Mouse (Mus musculus) thymus, postnatal 14 days (tissue): ENCODE measurements around the gene Ovol2.

ENCODE experiments used
- DNase-seq: peaks from one replicate; pipeline ENCODE4 v3.0.0; 2021

The Ovol2 gene

DNA sequence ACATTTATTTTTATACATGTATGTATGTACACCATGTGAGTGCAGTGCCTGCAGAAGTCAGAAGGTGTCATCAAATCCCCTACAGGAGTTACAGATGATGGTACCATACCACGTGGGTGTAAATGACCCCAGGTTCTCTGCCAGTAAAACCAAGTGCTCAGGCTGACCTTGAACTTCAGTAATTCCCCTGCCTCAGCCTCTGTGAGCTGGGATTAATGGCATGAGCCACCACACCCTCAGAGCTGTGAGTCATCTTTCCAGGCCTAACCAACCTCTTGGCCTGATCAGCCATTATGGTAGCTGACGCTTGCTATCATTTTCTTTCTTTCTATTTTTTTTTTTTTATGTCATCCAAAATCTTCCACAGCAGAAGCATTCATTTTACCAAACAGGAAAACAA lies 20.6 kb downstream of the Ovol2 start:
- DNase-seq: no peak

DNA sequence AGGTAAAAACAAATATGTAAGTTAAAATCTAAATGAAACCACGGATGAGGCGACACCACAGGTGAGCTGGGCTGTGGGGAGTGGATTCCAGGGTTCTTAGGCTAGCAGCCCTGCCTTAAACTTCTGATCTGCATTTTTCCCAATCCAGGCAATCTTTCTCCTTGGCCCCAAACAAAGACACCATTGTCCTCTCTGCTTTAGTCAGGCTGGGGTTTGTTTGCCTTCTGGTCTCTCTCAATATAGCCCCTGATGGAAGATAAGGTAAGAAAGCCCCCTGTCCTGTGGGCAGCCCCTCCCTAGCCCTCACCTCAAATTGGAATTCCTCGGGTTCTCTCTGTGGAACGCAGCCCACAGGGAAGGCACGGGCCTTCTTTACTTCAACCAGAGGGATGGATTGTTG lies 21.7 kb downstream of the Ovol2 start:
- DNase-seq: no peak

DNA sequence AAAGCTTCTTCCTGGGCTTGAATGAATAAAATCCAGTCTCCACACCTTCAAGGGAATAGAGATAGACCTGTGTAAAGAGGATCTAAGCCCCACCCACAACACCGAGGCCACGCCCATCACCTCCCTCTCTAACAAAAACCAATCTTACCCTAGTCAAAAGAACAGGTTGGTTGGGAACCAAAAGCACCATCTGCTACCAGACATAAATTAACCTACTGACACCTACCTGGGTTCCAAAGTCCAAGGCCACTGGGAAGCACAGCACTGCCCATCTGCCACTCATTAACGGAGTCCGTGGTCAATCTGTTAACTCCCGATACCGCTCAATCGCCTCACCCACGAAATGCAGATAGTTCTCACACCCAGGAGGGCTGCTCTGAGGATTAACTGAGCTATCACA lies 23.4 kb downstream of the Ovol2 start:
- no peak for DNase-seq

DNA sequence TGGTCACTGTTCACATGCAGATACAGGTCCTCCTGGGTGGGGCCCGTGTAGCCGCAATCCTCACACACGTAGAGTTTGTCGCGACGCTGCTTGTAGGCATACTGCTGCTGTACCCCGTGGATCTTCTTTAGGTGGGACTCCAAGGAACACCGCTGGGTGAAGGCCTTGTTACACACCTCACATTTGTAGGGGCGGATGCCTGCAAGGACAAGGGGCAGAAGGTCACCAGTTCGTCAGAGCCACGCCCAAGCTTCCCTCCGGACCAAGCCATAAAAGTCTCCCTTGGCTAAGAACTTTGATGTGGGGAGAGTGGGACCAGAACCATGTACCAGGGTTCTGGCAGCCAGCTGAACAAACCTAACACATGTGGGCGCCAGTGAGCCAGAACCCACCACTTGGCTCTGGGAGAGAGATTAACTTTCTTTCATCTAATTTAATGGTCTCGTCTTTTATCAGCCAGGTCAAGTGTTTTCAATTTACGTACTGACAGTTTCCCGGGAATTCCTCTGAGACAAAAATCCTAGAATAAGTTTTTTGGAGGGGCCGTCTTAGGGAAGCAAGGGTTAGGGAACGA lies 26.1 kb downstream of the Ovol2 start:
- no peak for DNase-seq

DNA sequence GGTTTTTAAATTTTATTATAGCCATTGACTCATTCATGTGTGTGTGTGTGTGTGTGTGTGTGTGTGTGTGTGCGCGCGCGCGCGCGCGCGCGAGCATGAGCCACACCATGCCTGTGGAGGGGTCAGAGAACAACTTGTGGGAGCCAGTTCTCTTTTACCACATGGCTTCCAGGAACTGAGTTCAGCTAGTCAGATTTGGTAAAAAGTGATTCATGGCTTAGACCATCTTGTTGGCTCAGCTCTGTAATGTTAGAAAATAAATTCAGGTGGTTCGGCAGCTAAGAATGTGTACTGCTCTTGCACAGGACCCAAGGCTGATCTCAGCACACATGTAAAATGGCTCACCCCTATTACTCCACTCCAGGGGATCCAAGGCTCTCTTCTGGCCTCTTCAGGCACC lies 30.8 kb downstream of the Ovol2 start:
- no peak for DNase-seq

DNA sequence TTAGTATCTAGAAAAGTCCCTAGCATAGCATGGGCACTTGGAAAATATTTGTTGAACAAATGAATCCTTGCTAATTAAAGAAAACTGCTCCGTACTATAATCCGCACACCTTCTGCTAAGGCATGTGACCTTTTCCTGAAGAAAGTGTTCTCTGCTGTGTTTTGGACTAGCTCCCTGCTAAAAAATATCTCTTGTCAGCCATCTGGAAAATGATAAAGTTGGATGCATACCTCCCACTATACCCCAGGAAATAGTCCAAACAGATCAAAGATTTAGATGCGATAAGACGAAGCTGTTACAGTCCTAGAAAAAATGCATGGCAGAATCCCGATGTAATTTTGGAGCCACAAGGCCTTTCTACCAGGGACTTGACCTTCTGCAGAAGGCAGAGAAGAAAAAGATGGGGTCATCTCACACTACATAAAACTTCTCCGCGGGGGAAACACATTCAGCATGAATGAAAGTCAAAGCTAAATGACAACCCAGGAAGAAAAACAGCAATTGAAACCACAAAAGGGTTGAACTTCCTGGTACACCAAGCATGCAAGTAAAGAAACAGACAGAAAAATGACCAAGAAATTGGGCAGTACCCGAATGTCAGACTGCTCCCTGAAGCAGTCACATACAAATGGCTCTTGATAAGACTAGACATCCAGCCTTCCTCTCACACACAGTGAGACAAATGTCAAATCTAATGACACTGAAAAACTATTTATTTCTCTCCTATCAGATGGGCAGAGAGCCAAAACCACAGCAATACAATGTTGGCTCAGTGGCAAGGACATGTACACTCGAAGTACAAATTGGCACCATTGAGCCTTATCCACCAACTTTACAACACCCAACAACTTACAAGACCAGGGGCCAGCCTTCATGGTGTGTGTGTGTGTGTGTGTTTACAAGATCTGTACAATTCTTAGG lies 31.9 kb downstream of the Ovol2 start:
- DNase-seq: no peak

DNA sequence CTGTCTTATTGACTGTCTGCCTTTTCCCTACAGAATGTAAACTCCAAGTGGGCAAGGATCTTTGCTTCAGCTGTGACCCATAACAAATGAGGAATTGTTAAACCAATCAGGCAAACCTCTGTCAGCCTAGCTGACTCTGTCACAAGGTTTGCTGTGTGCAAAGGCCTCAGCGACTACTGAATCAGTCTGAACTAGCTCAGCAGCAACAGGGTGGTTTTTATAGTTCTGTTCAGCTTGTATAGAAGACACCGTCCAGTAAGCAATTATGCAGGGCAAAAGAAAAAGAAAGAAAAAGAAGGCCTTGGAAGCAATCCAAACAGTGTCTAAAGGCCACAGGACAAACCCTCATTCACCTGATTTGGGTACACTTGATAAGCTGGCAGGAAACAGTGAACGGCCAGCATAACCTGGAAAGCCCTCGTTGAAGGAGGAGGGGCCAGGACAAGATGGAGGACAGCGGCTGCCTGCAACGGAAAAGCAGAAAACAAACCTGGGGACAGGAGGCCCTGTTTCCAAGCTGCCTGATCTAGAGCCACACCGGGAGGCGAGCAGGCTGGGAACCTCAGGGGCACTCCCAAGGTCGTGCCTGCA lies 36.7 kb downstream of the Ovol2 start:
- no peak for DNase-seq

DNA sequence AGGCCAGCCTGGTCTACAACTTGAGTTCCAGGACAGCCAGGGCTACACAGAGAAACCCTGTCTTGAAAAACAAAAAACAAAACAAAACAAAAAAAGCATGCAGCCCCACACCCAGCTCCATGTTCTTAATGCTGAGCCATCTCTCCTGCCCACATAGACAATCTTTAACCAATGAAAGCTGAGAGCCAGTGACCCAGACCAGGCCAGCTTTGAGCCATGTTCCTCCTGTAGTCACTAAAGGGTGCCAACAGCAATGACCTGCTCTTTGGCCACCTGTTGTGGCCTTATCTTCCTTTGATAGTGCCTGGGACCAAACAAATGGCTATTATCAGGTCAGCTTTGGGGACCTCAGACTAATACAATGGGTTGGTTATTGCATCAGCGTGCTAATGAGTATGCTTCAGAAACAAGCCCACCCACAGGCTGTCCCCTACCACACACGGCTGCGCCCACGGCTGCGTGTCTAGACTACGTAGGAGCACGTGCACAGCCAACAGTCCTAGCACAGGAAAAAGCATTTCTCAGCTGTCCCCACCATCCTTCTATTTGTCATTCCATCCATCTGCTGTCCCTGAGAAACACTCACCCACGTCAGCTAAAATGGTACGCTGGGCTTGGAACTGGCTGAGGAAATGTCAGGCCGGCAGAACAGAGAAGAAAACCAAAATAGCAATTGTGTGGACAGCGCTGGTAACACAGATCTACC lies 40.2 kb downstream of the Ovol2 start:
- DNase-seq: no peak

DNA sequence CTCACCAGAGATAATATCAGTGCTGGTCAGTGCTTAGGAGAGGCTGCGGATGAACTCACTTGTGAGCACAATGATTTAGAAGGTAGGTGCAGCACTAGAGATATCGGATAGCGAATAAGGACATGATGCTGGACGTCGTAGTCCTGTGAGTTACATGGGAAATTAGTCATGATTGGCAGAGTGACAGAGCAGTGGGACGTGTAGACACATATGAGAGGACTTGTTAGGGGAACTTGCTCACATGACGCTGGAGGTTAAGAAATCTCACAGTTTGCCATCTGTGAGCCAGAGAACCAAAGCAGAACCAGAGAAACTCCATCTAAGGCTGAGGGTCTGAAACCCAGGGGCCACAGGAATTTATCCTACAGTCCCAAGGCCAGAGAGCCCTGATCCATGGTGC lies 41.6 kb downstream of the Ovol2 start:
- DNase-seq: no peak

DNA sequence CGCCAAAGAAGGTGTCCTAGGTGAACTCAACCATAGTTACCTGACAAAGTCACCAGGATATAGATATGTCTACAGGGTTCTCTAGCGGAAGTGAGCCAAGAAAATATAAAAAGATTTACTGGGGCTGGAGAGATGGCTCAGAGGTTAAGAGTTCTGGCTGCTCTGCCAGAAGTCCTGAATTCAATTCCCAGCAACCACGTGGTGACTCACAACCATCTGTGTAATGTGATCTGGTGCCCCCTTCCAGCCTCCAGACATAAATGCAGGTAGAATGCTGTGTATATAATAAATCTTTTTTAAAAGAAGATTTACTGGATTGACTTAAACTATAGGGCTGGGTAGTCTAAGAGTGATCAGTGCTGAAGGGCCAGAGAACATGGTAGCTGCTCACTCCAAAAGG lies 50.5 kb downstream of the Ovol2 start:
- DNase-seq: no peak

DNA sequence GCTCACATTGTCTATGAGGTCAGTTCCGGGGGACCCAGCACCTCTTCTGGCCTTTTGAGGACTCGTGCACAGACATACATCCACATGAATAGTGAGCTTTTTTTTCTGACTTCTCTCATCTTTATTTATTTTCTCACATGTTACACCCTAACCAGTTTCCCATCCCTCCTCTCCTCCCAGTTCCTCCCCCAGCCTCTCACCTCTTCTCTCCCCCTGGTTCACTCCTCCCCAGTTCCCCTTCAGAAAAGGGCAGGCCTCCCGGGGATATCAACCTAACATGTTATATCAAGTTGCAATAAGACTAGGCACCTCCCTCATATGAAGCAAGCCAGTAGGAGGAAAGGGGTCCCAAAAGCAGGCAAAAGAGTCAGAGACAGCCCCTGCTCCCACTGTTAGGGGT lies 51.4 kb downstream of the Ovol2 start:
- DNase-seq: no peak

DNA sequence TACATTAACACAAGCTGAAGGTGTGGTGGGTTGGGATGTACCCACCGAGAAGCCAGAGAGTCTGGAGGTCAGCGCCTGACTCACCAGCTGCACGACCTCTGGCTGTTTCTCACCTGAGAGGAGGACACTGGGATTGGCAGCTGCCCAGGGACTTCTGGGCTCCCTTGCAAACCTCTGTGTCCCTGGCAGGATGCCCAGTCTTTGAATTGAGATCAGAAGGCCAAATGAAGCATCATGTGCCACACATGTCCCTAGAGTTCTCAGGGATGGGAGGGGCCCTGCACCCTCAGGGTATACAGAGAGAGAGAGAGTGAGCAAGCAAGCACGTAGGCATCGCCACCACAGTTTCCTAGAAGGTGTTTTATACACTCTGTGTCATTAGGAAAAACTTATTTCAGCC lies 52.2 kb downstream of the Ovol2 start:
- DNase-seq: no peak

DNA sequence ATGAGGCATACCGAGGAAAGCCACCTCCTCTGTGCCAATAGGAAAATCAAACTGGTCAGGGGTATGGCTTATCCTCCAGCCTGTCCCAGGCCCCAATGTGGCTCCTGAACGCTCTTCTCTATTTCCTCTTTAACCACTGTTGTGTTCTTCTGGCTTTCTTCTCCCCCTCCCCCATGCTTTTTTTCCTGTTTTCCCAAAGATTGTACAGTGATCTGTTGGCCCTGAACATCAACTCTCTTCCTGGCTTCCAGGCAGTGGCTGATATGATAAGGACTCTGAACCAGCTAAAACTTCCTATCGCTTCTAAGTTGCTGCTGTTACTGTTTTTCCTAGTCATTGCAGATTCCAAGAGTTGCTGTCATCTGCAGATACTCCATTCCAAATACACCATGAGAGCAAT lies 55.1 kb downstream of the Ovol2 start:
- DNase-seq: no peak

DNA sequence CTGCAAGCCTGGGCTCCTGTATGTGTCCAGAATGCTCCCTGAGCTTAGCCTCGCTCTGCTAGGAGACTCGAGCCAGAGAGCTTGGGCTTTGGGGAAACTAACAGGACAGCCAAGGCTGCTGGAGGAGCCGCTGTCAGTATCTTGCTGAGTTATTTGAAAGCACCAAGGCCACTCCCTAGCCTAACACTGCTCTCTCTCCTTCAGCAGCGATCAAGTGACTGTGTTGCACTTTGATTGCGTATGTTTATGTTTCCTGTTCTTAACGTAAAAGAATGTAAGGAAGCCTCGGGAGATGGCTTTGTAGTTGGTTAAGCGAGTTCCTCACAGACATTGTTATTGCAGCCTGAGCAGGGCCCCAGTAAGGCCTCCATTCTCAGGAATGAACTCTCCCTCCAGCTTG lies 57.2 kb downstream of the Ovol2 start:
- peak; percentile 19 for DNase-seq

DNA sequence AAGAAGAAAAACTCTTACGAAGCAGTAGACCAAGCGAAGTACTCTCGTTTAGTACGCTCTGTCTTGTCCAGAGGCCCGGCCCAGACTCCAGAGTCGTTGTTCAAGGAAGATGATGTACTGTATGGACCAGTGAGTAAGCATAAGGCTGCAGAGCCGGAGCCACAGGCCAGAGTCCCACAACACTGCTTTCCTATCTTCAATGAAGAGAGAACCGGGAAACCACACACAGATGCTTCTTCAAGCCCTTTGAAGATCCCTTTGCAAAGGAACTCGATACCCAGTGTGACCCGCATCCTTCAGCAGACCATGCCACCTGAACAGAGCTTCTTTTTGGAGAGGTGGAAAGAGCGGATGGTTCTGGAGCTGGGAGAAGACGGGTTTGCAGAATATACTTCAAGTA lies 59.9 kb downstream of the Ovol2 start:
- no peak for DNase-seq

DNA sequence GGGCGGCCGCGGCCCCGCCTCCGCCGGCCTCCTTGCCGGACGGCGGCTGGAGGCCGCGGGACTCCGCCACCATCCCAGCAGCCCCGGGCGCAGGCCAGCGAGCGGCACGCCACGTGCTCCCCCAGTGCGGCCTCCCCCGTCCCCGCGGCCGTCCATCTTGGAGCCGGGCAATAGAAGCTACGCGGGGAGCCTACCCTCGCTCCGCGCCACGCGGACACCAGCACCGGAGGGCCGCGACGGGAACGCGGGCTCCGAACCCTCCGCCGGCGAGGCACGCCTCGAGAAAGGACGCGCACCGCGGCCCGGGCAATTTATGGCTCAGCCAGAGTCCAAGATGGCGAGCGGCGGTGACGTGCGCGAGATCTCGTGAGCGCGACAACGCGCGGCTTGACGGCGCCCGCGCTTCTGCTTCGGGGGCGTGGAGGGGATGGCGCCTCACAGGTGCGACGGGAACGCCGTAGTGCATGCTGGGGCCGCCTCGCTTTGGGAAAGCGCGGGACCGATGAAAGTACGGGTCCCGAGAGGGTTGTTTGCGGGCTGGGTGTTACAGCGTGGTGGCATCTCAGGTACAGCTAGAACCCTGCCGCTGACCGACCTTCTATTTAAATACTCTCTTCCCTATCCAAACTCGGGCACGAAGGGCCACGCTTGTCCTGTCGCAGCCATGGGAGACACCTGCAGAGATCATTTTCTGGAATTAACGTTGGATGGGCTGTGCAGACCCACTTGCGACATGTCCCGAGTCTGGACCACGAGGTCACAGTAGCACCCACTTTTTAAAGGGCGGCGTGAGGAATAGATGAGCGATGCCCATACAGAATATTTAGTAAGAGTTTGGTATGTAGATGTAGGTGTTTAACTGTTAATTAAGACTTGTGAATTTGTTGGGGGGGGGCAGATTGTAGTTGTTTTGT lies 61.2 kb downstream of the Ovol2 start, which contains the start of the genes Mgme1 and Snx5:
Mgme1 (plus strand) TSS at position 157 of the 914 bp plus-strand sequence.
Snx5 (minus strand) TSS at position 400 of the 914 bp plus-strand sequence.
- DNase-seq: peak; percentile 95

DNA sequence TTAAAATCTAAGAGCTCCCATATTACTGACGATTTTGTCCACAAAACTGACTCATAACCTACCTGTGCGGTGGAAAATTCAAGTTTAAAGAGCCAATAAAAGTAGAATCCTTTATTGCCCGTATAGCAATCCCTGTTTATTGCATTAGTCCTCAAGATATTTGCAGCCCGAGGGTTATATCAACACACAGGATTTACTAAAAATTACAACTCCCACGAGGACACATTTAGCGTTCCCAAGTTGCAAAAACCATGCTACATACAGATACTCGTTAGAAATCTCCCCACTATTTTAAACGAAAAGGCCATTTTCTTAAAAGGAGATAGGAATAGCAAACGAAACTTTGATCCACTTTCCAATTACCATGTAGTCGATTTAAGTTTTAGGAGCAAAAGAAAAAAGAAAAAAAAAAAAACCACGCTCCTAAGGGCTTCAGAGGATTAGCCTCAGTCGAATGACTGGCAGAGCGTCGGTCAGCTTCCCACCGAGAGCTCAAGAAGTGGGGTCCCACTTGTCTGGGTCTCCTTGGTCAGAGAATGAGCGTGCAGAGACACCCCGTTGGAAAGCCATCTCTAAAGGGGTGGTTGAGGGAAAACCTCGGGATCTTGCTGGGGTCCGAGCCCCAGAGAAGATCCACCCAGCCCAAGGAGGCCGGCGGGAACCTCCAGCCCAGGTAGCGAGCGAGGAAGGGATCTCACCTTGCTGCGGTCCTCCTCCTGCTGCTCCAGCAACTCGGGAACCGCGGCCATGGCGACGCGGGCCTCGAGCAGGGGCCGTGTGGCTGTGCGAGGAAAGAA lies 62.1 kb downstream of the Ovol2 start:
- no peak for DNase-seq

DNA sequence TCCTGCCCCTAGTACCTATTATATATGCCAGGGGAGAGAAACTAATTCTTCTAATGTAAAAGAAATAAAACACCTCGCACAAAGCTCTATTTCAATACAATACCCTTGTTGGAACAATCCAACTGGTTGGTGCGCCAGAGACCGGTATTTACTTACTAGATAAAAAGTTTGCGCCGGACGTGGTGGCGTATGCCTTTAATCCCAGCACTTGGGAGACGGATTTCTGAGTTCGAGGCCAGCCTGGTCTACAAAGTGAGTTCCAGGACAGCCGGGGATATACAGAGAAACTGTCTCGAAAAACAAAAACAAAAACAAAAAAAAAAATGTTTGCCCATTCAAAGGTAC lies 62.7 kb downstream of the Ovol2 start:
- DNase-seq: peak; percentile 32

DNA sequence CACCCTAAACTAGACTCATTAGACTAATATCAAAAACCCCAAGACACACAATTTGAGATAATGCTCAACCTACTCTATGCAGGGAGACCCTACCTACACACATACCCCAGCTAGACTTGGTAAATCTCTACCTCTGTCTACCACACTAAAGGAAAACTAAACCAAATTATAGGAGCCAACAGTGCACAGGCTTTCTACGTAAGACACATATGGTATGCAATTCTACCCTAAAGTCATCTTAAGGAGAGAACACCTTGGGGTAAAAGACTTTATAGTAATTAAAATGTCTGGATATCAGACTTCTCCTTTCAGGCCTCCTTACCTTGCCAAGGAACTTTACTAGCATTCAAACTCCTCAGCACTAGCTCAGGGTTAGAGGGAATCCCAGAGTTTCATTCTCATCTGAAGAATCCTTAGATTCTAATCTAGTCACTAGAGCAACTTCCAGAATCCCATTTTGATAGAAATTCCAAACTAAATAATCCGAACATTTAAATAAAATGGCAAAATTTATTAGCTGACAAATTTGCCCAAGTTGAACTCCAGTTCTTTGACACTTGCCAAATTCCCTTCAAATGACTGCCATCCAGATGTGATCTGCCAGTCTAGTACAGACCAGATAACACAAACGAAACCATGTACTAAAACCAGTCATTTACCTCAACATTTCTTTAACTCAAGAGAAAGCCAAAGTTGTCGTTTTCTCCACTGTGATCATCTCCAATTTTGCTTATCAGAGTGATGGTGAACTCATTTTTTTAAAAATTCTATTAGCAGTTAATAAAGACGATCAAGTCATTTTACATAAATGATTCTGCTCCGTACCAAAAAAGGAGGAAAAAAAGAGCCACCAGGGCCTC lies 63.3 kb downstream of the Ovol2 start:
- no peak for DNase-seq

DNA sequence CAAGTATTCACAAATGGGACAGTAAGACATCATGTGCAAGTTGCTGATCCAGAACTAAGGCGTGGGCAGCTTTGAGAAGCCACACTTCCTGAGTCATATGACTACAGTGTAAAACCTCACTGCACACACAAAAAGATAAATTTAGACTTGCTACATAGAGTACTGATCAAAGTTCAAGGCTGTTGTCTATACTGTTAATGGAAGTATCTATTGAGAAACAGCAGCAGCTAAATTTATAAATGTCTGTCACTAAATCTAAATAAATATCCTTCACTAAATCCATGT lies 64.3 kb downstream of the Ovol2 start:
- peak; percentile 51 for DNase-seq
